Mouse (Mus musculus): Measurements from ENCODE around the gene Ace. TPM values are rescaled to one million over a fixed set of nuclear protein-coding genes. Genes with fewer than 3 reads are reported as not detected.
"Not testable (repeated sequence)": the region's sequence is repeated elsewhere in the genome, so short reads cannot be mapped to it uniquely, and the experiment has no call there.

Ace gene
- total RNA-seq, 2 experiments from 2014 or later, result 21.9 to 38.1 TPM

GRCm38 (mm10) chr11:105984452-105984851, 16.7 kb downstream of the Ace start:
- intact Hi-C loops (cut with DNase I), result no loop called here
- DNase-seq, result no peak

DNA sequence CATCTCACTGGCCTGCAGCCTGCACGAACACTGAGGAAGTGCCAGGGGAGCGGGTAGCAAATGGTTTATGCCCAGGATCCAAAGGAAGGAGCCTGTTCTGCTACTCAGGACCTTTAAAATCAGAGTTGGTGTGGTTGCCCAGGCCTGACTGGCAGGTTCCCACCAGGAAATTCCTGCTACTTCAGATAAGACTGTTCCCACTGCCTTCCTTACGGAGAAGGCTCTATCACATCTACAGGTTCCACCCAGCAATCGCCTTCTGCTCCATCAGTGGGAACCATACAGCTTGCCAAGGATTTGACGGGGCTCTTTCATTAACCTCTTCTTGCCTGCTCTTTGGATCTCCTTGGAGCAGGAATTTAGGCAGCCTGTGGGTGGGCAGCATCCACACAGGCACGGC, 19.7 kb downstream of the Ace start:
- DNase-seq, result no peak
- intact Hi-C loops (cut with DNase I), result no loop called here

GRCm38 (mm10) chr11:105989446-105989845, 21.7 kb downstream of the Ace start:
- intact Hi-C loops (cut with DNase I), result no loop called here
- no peak for DNase-seq

GRCm38 (mm10) chr11:105990231-105990630, 22.5 kb downstream of the Ace start:
- intact Hi-C loops (cut with DNase I), result no loop called here
- DNase-seq, result no peak

GRCm38 (mm10) chr11:105994375-105994774, 26.6 kb downstream of the Ace start, which contains the start of gene Ace3:
Gene Ace3, plus strand, starts transcription at chr11:105994675.
- intact Hi-C loops (cut with DNase I), result no loop called here
- DNase-seq, result no peak

DNA sequence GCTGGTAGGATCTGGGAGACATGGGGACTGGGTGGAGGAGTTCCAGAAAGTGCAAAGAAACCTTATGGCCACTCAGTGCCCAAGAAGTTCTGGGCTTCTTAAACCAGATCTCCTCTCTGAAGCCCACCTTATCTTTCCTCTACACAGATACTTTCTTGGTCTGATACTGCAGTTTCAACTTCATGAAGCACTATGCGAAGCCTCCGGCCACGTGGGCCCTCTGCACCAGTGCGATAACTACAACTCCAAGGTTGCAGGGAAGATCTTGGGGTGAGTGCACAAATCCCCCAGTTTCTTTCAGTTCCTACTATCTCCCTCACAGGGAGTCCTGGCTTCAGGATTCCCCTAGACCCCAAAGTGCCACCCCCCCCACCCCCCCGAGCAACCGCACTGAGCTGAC, 32.3 kb downstream of the Ace start:
- no peak for DNase-seq
- intact Hi-C loops (cut with DNase I), result loop anchor here (2.0 kb wide), 1 partner anchor 27 kb away; no protein-coding TSS in a partner anchor

GRCm38 (mm10) chr11:106001718-106002117, 34.0 kb downstream of the Ace start:
- DNase-seq, result no peak
- intact Hi-C loops (cut with DNase I), result loop anchor here (1.0 to 2.0 kb wide), 2 partner anchors 25 to 74 kb away; no protein-coding TSS in a partner anchor

GRCm38 (mm10) chr11:106004576-106004975, 36.8 kb downstream of the Ace start:
- no peak for DNase-seq
- intact Hi-C loops (cut with DNase I), result no loop called here

DNA sequence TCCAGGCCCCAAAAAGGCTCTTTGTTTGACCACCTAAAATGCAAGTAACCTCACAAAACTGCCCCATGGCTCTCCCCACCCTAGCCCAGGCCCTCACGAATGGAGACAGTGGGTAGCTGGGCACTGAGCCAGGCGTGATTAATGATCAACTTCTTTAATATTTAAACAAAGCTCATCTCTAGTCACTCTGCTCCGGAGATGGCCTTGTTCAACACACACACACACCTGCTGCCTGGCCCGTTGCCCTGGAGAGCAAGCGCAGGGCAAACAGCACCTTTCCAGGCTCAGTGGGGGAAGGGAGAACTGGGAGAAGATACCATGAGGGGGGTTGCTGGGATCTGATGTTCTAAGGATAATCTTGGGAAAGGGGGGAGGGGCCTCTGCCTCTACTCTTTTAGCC, 38.2 kb downstream of the Ace start:
- DNase-seq, result no peak
- intact Hi-C loops (cut with DNase I), result no loop called here

- intact Hi-C loops (cut with DNase I), result no loop called here
- DNase-seq, result peak; percentile 71 to 80
Observed at GRCm38 (mm10) chr11:106007821-106008220, 40.1 kb downstream of the Ace start, which contains the start of gene Kcnh6. Gene Kcnh6, plus strand, starts transcription at chr11:106008124.

- DNase-seq, result no peak
- intact Hi-C loops (cut with DNase I), result no loop called here
Observed at GRCm38 (mm10) chr11:106012711-106013110, 45.0 kb downstream of the Ace start.

GRCm38 (mm10) chr11:106013556-106014225, 45.9 kb downstream of the Ace start:
- peak; percentile 34 to 56 for DNase-seq
- intact Hi-C loops (cut with DNase I), result no loop called here

DNA sequence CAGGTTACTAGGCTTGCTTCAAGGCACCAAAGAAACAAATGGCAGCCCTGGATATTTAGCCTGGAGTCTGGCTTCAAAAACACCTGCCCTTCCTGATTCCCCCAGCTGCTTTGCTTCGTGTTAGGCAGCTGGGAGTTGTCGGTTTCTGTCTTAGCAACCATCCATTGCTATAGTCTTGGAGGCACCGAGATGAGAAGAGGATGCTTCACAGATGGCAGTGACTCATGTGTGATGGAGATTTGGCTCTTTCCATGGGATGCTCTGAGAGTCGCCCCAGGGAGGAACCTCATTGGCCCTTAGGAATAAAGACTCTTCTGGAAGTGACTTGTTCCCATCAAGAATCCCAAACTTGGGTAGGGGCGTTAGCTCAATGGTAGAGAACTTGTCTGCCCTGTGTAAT, 48.7 kb downstream of the Ace start:
- intact Hi-C loops (cut with DNase I), result no loop called here
- no peak for DNase-seq

GRCm38 (mm10) chr11:106020051-106020763, 52.5 kb downstream of the Ace start:
- DNase-seq, result no peak
- intact Hi-C loops (cut with DNase I), result no loop called here

- DNase-seq, result no peak
- intact Hi-C loops (cut with DNase I), result loop anchor here (2.0 kb wide), 2 partner anchors 25 to 99 kb away; no protein-coding TSS in a partner anchor
Observed at GRCm38 (mm10) chr11:106025774-106026173, 58.0 kb downstream of the Ace start.

- DNase-seq, result peak; percentile 55 to 65
- intact Hi-C loops (cut with DNase I), result loop anchor here (2.0 kb wide), 2 partner anchors 26 to 100 kb away; no protein-coding TSS in a partner anchor
Observed at GRCm38 (mm10) chr11:106026465-106027151, 58.9 kb downstream of the Ace start.

- DNase-seq, result no peak
- intact Hi-C loops (cut with DNase I), result loop anchor here (2.0 kb wide), 2 partner anchors 27 to 101 kb away; no protein-coding TSS in a partner anchor
Observed at GRCm38 (mm10) chr11:106027607-106028006, 59.9 kb downstream of the Ace start.

DNA sequence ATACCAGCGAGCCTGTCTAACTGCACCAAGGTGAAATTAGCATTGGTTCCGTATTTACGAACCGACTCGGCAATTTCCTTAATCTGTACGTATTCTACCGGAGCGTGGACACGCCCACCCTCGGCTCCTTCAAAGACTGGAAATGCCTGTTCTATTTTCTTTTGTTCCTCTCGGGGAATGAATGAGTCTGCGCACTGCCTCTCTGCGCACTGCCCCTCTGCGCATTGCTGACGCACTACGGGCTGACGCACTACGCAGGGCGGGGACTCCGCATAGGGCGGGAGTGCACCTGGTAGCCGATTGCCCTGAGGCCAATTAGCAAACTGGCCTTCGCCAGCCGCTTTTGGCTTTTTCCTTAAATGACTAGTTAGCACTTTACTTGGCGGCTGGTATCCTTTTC, 64.3 kb downstream of the Ace start:
- DNase-seq; intact Hi-C loops (cut with DNase I): not testable (repeated sequence)

DNA sequence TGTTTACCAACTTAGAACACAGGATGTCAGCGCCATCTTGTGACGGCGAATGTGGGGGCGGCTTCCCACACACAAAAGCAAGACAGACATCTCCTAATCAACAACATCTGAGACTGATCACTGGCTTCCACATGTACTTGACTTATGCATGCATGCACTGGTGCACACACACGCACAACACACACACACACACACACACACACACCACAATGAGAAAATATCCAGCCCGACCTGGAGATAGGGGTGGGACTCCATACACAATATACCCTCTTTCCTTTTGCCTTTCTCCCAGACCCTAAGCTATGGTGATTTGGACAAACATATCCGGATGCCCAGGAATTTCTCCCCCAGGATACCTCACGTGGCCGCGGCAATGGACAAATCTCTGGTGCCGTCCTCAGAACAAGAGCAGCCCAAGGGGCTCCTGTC, 65.8 kb downstream of the Ace start:
- DNase-seq, result peak in 1 of 2 experiments; percentile 32
- intact Hi-C loops (cut with DNase I), result no loop called here

GRCm38 (mm10) chr11:106034986-106035385, 67.2 kb downstream of the Ace start:
- DNase-seq, result no peak
- intact Hi-C loops (cut with DNase I), result loop anchor here (2.0 kb wide), 1 partner anchor 66 kb away; no protein-coding TSS in a partner anchor

All from heart, postnatal 36 days (tissue).